Mouse (Mus musculus) neural tube, embryonic 11.5 days (tissue): ENCODE measurements around the gene Arid5b. TPM values are rescaled to one million over a fixed set of nuclear protein-coding genes. Genes with fewer than 3 reads are reported as not detected.

ENCODE experiments used
- ATAC-seq: fragments of 200-750 bp; cut with Nextera tagmentation; 2 replicates; pipeline ENCODE4 v1.8.0; 2017; ENCODE audit warnings: moderate number of reproducible peaks, mild to moderate bottlenecking, moderate TSS enrichment, moderate library complexity; ENCODE audit not compliant: insufficient read depth, low FRiP score, low TSS enrichment
- DNase-seq: peaks from one replicate; pipeline ENCODE4 v3.0.0-alpha.2; 2015; ENCODE audit warnings: low spot score
- H3K27ac ChIP-seq: fragments of 300-500 bp; sonication (generic); 2 replicates; pipeline ENCODE4 v1.5.1; 2014; ENCODE audit warnings: low read depth, mild to moderate bottlenecking, low read length
- H3K27me3 ChIP-seq: fragments of 300-500 bp; sonication (generic); 2 replicates; pipeline ENCODE4 v1.6.1; 2014; ENCODE audit warnings: mild to moderate bottlenecking, low read length, mixed read lengths; ENCODE audit not compliant: control insufficient read depth, insufficient read depth
- H3K36me3 ChIP-seq: fragments of 300-500 bp; sonication (generic); 2 replicates; pipeline ENCODE4 v1.6.1; 2014; ENCODE audit warnings: mild to moderate bottlenecking, low read length, moderate library complexity, mixed read lengths; ENCODE audit not compliant: control insufficient read depth, insufficient read depth
- H3K4me1 ChIP-seq: fragments of 300-500 bp; sonication (generic); 2 replicates; pipeline ENCODE4 v1.6.1; 2014; ENCODE audit warnings: low read length, mixed read lengths; ENCODE audit not compliant: control insufficient read depth, insufficient read depth
- H3K4me2 ChIP-seq: fragments of 300-500 bp; sonication (generic); 2 replicates; pipeline ENCODE4 v1.6.1; 2014; ENCODE audit warnings: low read depth, mild to moderate bottlenecking, moderate library complexity
- H3K4me3 ChIP-seq: fragments of 300-500 bp; sonication (generic); 2 replicates; pipeline ENCODE4 v1.5.1; 2014; ENCODE audit warnings: low read depth, low read length
- H3K9ac ChIP-seq: fragments of 300-500 bp; sonication (generic); 2 replicates; pipeline ENCODE4 v1.6.1; 2014; ENCODE audit warnings: mild to moderate bottlenecking, low read length
- H3K9me3 ChIP-seq: fragments of 300-500 bp; sonication (generic); 2 replicates; pipeline ENCODE4 v1.6.1; 2016; ENCODE audit warnings: low read length; ENCODE audit not compliant: control insufficient read depth
- WGBS: fragments of 180-500 bp; shearing (Covaris S2); extraction: QIAGEN DNeasy Blood & Tissue Kit; methylation state at CpG from one replicate; pipeline ENCODE4 v1.1.7; 2014; 5-methylcytosine and 5-hydroxymethylcytosine counted together
- polyA plus RNA-seq: library from polyadenylated mRNA; unstranded; fragments of >200 nt; fragmentation: Nextera tagmentation; extraction: Ambion mirVana; gene quantifications from 2 replicates; pipeline ENCODE4 v1.2.1, GENCODE M21; 2014

Gene Arid5b
- polyA plus RNA-seq, 1 experiment from 2014 or later = 15.0 TPM

- H3K9ac ChIP-seq = no peak overlapping the region
- 0 out of 2 replicates have a peak, but pooled peaks cover 8% of the 10 kb centered on the region for H3K4me1 ChIP-seq
- H3K4me3 ChIP-seq = no peak overlapping the region
- H3K36me3 ChIP-seq = no peaks in the 10 kb centered on the region
- ATAC-seq (no peak), DNase-seq (no peak)
- no peak overlapping the region for H3K27ac ChIP-seq
- no peaks in the 10 kb centered on the region for H3K9me3 ChIP-seq
- H3K27me3 ChIP-seq = no peaks in the 10 kb centered on the region
- no peak overlapping the region for H3K4me2 ChIP-seq
- 63% methylated on average over 10 of the region's 10 CpGs for WGBS
Measured at GRCm38 (mm10) chr10:68156646-68157245, 121.8 kb downstream of the Arid5b start.

DNA sequence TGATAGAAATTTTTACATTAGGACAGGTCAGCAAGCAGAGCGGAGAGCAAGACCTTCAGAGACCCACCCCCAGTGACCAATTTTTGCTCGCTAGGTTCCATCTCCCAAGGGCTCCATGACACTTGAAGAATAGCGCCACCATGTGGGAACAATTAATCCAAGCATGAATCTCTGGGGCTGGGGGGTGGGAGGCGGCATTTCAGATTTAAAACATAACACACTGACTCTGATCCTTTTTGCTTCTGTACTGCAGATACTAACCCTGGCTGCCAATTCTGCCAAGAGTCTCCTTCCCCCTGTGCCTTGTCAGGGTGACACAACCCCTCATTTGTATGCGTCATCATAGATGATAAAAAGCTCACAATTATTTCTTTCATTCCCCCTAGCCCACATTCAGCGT lies 122.4 kb downstream of the Arid5b start:
- ATAC-seq (no peak), DNase-seq (no peak)
- Histone ChIP-seq H3K9me3 (no peaks in the 10 kb centered on the region), H3K9ac (no peak overlapping the region), H3K4me2 (no peak overlapping the region), H3K27me3 (no peaks in the 10 kb centered on the region), H3K4me1 (0 out of 2 replicates have a peak, but pooled peaks cover 8% of the 10 kb centered on the region), H3K36me3 (no peaks in the 10 kb centered on the region), H3K27ac (no peak overlapping the region), H3K4me3 (no peak overlapping the region)
- 87% methylated on average over 6 of the region's 6 CpGs for WGBS

GRCm38 (mm10) chr10:68155431-68156119 lies 123.0 kb downstream of the Arid5b start:
- no peaks in the 10 kb centered on the region for H3K27me3 ChIP-seq
- whole genome bisulfite sequencing = 94% methylated on average over 6 of the region's 6 CpGs
- no peak overlapping the region for H3K4me3 ChIP-seq
- H3K9ac ChIP-seq = no peak overlapping the region
- ATAC-seq (no peak), DNase-seq (no peak)
- H3K9me3 ChIP-seq = no peaks in the 10 kb centered on the region
- H3K36me3 ChIP-seq = no peaks in the 10 kb centered on the region
- no peak overlapping the region for H3K27ac ChIP-seq
- H3K4me2 ChIP-seq = no peak overlapping the region
- H3K4me1 ChIP-seq = 0 out of 2 replicates have a peak, but pooled peaks cover 8% of the 10 kb centered on the region

GRCm38 (mm10) chr10:68154046-68154765 lies 124.3 kb downstream of the Arid5b start:
- no peak overlapping the region for H3K4me3 ChIP-seq
- H3K36me3 ChIP-seq = no peaks in the 10 kb centered on the region
- H3K9me3 ChIP-seq = no peaks in the 10 kb centered on the region
- ATAC-seq = no peak
- H3K27ac ChIP-seq = no peak overlapping the region
- 85% methylated on average over 14 of the region's 14 CpGs for WGBS
- no peak overlapping the region for H3K4me2 ChIP-seq
- 0 out of 2 replicates have a peak, but pooled peaks cover 8% of the 10 kb centered on the region for H3K4me1 ChIP-seq
- H3K27me3 ChIP-seq = no peaks in the 10 kb centered on the region
- no peak for DNase-seq
- no peak overlapping the region for H3K9ac ChIP-seq

DNA sequence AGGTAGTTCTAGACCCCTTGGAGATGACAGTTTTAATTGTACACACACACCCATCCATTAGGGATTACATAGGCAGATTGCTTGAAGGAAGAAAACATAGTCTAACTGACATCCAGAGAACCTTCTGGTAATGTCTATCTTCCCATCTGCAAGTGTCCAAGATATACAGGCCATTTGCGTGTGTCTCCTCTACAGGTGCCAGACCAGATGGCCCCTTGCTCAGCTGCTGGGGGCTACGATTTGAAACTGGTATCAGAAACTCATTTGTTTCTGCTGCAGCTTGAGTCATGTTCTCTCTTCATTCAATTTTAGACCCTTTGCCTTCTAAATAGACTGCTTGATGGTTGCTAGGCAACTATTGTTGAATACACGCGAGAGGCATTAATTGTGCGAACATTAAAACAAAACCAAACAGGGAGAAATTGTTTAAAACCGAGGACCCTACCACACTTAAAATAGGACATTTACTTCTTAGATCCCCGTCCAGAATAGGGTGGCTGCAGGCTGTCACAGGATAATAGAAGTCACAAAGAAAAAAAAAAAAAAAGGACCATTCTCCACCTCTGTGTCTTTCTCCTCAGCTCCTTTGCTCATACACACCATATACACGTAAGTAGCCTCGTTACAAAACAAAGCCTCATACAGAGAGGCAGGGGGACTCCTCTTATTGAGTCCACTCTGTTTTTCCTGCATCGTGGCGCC lies 125.0 kb downstream of the Arid5b start:
- ATAC-seq (0 out of 2 replicates have a peak, but pooled peaks have one; percentile 13), DNase-seq (no peak)
- Histone ChIP-seq H3K36me3 (no peaks in the 10 kb centered on the region), H3K4me2 (no peak overlapping the region), H3K9ac (no peak overlapping the region), H3K4me1 (0 out of 2 replicates have a peak, but pooled peaks cover 8% of the 10 kb centered on the region), H3K4me3 (no peak overlapping the region), H3K27me3 (no peaks in the 10 kb centered on the region), H3K27ac (no peak overlapping the region), H3K9me3 (no peaks in the 10 kb centered on the region)
- 51% methylated on average over 11 of the region's 11 CpGs for WGBS

DNA sequence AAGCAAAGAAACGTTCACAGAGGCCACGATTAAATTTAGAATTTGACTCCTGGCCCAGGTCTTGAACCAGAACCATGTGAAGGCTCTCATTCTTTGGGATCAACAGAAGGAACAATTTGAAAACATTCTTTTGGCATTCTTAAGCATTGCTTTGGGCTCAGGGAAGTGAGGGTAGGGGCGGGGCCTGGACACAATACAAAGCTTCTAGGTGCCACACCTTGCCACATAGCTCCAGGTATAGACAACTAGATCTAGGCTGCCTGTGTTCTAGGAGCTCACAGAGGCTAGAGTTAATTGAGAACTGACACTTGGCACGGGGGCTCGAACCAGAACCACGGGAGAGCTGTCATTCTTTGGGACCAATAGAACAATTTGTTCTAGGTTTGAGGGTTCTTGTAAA lies 130.0 kb downstream of the Arid5b start:
- Histone ChIP-seq H3K27me3 (no peaks in the 10 kb centered on the region), H3K9ac (no peak overlapping the region), H3K4me2 (no peak overlapping the region), H3K27ac (no peak overlapping the region), H3K4me3 (no peak overlapping the region), H3K36me3 (no peaks in the 10 kb centered on the region), H3K4me1 (0 out of 2 replicates have a peak, but pooled peaks cover 3% of the 10 kb centered on the region), H3K9me3 (no peaks in the 10 kb centered on the region)
- ATAC-seq (no peak), DNase-seq (no peak)
- WGBS = 86% methylated on average over 6 of the region's 6 CpGs

DNA sequence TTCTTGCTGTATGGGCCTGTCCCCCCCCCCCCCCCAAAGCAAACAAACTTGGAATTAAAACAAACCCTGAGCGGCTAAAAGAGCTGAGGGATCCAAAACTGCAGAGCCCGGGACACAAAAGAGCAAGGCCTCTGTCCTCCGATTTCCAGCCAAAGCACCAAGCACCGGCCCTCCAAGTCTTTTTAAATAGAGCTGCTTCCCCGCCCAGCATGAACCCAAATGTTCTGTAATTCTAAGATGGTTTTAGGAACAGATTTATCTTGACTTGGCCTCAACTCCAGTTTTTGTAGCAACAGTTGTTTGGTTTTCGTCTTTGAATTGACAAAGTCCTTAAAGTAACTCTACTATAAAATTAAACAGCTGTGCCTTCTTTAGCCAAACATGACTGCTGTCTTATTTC lies 130.8 kb downstream of the Arid5b start:
- WGBS = 66% methylated on average over 6 of the region's 6 CpGs
- no peak overlapping the region for H3K4me3 ChIP-seq
- ATAC-seq = no peak

DNA sequence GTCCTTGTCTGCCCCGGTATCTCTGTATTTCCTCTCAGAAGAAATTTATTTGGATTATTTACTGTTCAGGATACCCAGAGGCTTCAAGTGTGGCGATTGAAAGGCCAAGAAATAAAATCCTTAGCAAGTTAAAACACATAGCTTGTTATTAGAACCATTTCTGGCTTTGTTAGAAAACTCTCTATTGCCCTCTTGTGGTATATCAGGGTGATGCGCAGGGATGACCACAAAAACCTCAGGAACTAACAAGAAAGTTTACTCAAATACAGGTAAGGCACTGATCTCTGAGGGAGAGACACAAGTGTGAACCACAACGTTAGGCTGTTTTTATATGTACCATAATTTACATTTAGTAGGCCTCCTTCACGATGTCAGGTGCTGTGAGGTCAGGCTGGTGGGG lies 131.7 kb downstream of the Arid5b start:
- Histone ChIP-seq H3K9me3 (no peaks in the 10 kb centered on the region), H3K27ac (no peak overlapping the region), H3K9ac (no peak overlapping the region), H3K36me3 (no peaks in the 10 kb centered on the region), H3K4me1 (peaks cover 2% of the 10 kb centered on the region; the same call in 1 of the 2 replicates), H3K4me3 (no peak overlapping the region), H3K4me2 (no peak overlapping the region), H3K27me3 (no peaks in the 10 kb centered on the region)
- WGBS = 10% methylated on average over 5 of the region's 5 CpGs
- DNase-seq (peak; percentile 59), ATAC-seq (no peak)

More for the DNA sequence above, 130.8 kb downstream of the Arid5b start:
- no peak for DNase-seq
- no peaks in the 10 kb centered on the region for H3K36me3 ChIP-seq
- H3K27me3 ChIP-seq = no peaks in the 10 kb centered on the region
- no peak overlapping the region for H3K4me2 ChIP-seq
- H3K9me3 ChIP-seq = no peaks in the 10 kb centered on the region
- peaks cover under 1% of the 10 kb centered on the region; the same call in 1 of the 2 replicates for H3K4me1 ChIP-seq
- H3K9ac ChIP-seq = no peak overlapping the region
- H3K27ac ChIP-seq = no peak overlapping the region
